Mouse (Mus musculus): ENCODE results near the gene Wfikkn1.
"Not testable (repeated sequence)": the region's sequence is repeated elsewhere in the genome, so short reads cannot be mapped to it uniquely, and the experiment has no call there.

Gene Wfikkn1

DNA sequence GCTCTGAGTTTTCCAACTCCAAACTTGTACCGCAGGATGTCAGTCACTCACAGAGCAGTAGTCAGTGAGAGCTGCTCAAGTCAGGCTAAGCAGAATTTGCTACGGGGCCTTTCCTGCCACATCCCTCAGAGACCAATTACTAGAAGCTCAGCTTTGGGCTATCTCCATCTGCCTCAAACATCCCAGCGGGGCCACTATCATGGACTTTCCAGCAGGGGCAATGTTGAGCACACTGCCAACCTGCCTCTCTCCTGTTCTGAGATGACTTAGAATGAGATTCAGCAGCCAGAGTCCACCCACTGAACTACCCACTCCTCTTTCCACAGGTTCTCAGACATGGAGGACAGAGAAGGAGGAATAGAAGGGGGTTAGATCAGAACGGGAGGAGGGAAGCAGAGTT, 5.0 kb upstream of the Wfikkn1 start:
- DNase-seq (ENCODE audit: low read depth in 1 of 2, low spot score in 2 of 2) = no peak

DNA sequence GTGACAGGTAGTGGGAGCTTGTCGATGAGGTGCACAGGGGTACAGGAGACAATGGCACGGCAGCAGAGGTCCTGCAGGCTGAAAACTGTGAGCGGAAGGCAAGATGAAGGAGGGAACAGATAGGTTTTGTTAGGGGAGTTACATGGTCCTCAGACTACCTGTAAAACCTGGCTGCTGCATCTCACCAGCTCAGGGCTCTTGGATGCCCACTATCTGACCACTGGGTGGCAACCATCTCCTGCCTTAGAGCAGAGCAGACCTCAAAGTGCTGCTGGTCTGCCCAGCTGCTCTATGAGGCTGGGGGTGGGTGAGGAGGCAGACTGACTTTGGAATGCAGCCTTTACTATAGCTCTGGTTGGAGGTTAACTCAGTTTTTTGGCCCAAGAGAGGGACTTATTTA, 3.2 kb upstream of the Wfikkn1 start:
- no peak for DNase-seq (ENCODE audit: low read depth in 1 of 2, low spot score in 2 of 2)

DNA sequence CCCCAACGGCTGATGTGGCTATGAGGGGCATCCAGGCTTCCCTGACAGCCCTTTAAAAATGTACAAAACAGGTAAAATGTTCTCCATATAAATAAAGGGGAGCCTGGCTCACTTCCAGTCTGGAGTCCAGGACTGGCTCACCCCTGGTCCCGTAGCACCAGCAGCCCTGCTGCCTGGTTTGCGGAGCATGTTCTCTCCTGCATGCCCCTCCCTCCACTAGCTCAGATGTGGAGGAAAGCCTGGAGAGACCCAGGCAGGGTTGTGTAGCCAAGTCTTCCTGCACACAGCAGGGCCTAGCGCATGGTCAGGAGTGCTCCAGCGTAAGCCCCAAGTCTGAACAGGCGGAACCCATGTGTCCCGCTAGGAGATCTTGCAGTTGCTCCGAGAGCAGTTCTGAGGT, 2.6 kb upstream of the Wfikkn1 start:
- no peak for DNase-seq (ENCODE audit: low read depth in 1 of 2, low spot score in 2 of 2)

DNA sequence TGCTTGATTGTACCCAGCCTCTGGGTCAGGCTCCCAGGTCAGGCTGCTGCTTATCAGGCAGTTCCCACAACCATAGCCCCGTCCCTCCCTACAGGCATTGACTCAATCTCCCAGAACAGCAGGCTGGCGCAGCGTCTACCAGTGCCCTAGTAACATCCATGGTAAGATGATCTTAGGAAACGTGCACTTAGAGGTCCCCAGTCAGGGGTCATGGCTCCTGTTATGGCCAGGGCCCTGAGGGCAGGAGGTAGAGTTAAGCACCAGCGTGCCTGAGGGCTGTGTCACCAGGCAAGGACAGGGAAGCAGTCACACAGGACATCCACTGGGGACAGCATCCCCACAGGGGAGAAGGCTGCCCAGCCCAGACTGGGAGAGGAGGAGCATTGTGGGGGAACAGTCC, 1.6 kb upstream of the Wfikkn1 start:
- no peak for DNase-seq (ENCODE audit: low read depth in 1 of 2, low spot score in 2 of 2)

DNA sequence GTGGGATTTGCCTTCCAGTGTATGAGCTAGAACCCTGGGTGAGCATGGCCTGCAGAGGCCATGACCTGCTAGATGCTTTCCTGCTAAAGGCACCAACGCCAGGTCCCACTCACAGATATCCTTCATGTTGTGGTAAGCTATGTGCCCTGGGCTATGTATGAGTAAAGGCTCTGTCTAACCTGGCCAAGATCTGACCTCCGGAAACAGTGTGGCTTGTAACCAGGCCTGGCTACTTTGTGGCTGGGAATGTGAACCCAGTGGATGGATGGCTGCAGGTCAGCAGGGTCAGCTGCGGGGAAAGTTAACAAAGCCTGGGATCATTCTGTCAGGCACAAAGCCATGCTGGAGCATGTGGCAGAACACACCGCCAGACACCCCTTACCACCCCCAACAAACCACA, 1.0 kb upstream of the Wfikkn1 start:
- DNase-seq (ENCODE audit: low read depth in 1 of 2, low spot score in 2 of 2) = no peak

DNA sequence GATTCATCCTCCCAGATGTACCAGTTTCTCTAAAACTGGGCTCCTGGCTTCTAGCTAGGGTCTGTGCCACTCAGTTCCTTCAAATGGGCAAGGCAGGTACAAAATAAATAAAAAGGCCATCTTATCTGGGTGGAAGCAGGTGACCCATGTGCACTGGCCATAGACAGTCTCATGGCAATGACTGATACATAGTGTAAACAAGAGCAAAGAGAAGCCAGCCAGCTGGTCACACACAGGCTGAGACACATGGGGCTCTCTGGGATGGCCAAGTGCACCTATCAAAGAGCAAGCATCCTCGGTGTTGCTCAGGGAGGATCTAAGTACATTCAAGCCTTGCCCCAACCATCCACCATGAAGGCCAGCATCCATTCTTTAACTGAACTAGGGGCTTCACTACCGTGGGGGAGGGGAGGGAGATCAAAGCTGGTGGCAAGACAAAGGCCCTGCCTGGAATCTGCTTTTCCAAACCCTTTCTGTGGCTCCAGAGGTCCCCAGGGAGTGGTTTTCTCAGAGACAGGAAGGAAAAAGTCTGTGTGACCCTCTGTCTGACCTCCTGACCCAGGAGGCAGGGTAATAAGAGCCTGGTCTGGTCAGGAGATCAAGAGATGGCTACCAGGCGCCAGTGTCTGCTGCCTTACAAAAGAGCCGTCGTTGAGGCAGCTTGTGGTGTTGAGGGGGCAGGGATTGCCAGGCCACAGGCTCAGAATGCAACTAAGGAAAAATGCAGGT, 419 bp upstream of the Wfikkn1 start:
- DNase-seq (ENCODE audit: low read depth in 1 of 2, low spot score in 2 of 2) = no peak

DNA sequence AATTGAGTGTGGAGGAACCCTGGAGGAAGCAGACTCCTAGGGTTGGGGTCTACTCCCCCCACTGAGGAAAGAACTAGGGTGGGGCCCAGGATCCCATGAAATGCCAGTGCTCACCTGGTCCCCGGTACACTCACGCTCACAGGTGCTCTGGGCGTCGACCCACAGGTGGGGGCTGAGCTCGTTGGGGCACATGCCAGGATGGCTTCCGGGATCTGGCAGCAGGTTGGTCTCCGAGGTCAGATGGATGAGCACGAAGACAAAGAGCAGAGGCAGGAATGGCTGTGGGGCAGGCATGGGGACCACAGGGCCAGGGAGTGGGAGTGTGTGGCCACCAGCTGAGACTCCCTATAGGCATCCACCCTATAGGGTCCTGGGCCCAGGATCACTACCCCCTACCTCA, 908 bp downstream of the Wfikkn1 start:
- no peak for DNase-seq (ENCODE audit: low read depth in 1 of 2, low spot score in 2 of 2)

DNA sequence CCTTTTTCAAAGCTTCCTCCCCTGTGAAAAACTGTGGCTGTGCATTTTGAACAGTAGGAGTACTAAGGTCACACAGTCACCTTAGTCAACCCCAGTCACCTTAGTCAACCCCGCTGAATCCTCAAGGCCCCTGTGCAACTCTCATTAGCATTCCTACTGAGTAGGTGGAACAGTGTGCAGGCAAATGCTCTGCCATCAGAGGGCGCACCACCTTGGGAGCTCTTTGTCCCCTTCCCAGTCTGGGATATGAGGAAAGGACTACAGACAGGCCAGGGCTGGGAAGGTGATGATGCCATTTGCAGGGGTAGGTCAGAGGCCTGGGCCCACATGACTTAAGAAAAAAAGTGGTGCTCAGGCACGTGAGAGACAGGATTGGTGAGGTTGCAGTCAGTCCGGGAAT, 1.4 kb downstream of the Wfikkn1 start:
- DNase-seq (ENCODE audit: low read depth in 1 of 2, low spot score in 2 of 2) = no peak

DNA sequence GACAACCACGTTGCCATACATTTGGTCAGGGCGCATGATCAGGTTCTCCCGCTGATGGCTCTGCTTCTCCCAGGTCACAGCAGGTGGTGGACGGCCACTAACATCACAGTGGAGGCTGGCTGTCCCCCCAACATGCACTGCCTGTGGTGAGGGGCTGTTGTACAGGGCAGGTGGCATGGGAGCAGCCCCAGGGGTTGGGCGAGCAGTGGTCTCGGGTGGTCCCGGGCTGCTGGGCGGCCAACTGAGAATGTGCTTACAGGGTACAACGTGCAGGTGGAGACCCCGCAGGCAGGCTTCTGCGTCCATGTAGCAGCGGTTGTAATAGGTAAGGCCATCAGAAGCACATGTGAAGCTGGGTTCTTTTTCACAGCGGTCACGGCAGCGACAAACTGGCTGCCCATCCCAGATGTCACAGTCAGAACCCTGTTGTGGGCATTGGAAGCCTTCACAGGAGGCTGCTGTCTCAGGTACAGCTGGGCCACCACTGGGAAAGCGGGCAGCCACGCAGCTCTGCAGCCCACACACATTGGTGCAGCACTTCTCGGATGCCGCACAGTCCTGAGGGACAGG, 2.0 kb downstream of the Wfikkn1 start:
- DNase-seq (ENCODE audit: low read depth in 1 of 2, low spot score in 2 of 2) = no peak

DNA sequence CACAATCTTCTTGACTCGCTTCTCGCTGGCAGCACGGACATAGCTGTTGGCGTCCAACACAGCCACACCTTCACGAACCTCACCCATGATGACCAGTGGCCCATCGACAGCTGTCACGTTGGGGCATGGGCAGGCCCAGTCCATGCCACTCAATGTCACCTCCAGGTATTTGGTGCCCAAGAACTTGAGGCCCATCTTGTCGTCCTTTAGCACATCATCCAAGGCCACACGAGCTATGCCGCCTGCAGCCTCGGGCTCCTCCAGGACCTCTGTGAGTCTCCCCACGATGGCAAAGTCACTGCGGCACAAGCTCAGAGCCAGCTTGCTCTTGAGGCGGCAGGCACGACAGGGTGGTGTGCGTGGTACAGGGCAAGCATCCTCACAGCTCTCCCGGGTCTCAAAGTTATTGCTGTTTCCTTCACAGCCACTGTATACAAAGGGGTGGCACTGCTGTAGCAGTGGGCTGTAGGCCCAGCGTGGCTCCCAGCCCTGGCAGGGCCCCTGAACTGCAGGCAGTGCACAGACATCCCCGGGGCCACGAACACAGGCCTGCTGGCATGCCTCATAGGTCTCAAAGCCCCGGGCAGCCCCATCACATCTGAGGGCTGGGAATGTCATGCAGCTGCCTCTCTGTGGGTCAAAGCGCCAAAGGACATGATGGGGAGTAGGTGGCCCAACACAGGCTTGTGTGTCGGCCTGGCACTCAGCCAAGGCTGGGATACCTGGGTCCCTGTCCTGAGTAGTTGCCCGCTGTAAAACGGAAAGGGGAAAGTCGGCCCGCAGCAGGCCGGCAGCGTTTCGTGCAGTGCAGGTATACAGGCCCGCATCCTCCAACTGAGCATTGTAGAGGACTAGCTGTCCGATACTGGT, 2.7 kb downstream of the Wfikkn1 start:
- DNase-seq (ENCODE audit: low read depth in 1 of 2, low spot score in 2 of 2) = no peak

DNA sequence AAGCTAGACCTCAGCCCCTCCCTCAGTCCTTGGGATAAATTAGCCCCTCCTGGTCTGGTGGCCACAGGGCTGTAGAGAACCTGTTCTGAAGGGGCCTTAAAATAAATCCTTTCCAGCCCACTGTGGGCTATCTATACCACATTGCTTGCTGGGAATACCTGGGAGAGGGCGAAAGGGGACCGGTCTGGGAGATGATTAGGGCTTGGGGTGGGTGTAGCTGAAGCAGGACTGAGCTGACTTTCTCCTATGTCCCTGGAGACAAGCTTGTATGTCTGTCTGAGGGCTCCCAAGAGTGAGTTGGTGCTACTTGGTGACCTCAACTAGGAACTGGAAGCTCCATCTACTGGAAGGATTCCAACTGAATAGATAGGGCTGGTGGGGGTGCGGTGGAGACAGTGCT, 3.6 kb downstream of the Wfikkn1 start:
- no peak for DNase-seq (ENCODE audit: low read depth in 1 of 2, low spot score in 2 of 2)

DNA sequence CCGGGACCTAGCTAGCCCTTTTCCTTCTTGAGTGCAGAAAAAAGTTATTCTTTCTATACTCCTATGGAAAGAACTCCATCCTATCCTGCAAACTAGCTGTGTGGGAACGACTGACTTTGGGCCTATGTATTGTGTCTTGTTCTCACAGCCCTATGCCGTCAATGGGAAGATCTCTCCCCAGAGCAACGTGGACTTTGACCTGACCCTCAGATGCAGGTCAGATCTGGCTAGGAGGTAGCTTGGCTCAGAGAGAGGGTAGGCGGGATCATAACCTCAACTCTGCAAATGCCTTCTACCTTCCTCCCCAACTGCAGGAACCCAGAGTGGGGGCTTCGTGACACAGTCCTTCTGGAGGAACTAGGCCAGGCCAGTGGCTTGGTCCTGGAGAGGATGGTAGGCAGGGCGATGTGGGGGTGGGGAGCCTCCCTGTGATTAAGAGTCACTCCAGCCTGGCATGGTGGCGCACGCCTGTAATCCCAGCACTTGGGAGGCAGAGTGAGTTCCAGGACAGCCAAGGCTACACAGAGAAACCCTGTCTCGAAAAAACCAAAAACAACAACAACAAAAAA, 4.2 kb downstream of the Wfikkn1 start:
- DNase-seq (ENCODE audit: low read depth in 1 of 2, low spot score in 2 of 2) = no peak

DNA sequence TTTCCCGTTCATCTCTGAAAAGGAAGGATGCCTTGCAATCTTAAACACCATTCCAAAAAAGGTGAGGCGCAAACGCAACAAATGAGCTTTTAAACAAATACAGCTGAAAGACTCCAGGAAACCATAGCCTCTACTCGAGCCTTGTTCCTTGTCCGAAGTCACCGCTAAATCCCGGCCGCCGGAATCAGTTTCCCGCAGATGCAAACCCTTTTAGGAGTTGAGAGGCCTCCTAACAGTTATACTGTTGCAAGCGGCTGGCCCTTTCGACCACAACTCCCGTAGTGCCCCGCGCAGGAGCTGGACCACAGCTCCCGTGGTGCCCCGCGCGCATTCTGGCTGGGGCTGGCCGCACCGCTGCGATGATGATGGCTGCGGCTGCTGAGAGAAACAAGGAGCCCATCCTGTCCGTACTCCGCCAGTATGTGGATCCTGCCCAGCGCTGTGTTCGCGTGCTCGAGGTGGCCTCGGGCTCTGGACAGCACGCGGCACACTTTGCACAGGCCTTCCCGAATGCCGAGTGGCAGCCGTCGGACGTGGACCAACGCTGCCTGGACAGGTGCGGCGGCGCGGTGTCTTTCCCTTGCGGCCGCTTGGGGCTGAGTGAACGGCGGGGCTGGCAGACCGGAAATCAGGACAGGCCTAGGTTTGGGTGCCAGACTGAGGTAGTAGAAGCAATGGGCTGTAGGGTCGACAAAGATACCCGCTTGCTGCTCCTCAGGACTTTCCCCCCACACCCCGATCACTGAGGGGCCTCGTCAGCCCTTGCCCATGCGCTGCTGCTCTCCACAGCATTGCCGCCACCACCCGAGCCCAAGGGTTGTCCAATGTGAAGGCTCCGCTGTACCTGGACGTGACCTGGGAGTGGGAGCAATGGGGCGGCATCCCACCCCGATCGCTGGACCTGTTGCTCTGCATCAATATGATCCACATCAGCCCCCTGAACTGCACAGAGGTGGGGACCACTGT, 5.2 kb downstream of the Wfikkn1 start:
- DNase-seq (ENCODE audit: low read depth in 1 of 2, low spot score in 2 of 2) = peak; percentile 42 to 69

DNA sequence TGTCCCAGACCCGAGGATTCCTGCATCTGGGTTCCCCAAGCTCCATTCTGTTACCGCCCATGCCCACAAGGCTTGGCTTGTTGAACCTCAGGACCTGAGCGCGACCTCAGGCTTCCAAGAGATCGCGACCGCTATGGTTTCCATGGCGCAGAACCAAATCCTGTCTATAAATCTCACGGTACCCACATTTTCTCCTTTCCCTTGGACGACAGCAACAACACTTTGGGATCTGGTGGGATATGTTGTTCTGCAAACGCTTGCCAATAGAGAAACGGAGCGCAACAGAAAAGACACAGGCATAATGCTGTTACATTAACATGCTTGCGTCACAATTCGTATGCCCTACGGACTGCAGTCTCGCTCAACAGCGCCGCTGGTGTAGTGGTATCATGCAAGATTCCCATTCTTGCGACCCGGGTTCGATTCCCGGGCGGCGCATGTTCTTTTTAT, 5.9 kb downstream of the Wfikkn1 start, which contains the start of gene Mettl26:
TSS of gene Mettl26 (plus strand) at position 354 of the 450 bp plus-strand sequence.
- peak; percentile 79 to 92 for DNase-seq (ENCODE audit: low read depth in 1 of 2, low spot score in 2 of 2)

DNA sequence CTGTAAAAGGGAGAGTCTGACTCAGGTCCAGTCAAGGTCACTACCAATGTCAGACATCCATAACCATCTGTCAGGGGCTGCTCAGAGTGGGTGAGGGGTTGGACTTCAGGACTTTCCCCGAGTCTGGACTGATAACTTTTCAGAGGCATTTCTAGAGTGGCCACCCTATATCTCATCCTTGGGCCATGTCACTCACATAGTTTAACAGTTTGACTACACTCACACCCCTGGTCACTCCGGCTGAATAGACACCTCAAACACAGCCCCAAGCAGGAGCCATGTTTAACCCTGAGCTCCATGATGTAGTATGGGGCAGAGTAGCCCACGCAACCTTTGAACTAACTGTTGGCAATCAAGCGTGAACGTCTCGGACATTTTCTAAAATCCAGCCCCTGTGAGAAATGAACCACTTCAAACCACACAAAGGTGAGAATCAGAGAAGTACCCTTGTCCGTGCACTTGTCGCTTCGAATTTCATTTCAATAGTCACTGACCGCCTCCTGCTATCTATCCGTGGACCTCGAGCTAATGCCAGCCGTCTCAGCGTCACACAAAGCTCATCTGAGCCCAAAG, 6.4 kb downstream of the Wfikkn1 start:
- DNase-seq (ENCODE audit: low read depth in 1 of 2, low spot score in 2 of 2) = no peak

DNA sequence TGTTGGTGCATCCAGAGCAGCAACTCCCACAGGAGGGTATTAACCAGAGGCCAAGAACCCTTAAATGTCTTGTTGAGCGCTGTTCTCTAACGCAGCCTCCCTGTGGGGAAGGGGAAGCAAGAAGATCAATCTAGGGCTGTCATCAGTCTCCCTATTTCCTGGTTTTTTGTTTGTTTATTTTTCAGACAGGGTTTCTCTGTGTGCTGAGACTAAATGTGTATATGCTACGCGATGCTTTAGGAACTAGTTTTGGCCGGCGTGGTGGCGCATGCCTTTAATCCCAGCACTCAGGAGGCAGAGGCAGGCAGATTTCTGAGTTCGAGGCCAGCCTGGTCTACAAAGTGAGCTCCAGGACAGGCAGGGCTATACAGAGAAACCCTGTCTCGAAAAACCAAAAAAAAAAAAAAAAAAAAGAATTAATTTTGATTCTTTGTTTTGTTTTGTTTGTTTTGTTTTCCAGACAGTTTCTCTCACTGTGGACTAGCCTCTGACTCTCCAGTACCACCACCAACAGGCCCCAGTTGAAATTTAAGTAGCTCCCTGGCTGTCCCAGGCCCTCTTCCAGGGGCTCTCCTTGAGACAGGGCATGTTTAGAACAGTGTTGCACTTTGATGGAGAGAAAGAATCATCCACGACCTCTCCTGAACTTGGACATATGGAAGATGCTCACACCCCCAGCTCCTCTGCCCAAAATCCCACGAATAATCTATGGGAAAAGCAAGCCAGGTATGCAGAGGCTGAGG, 7.1 kb downstream of the Wfikkn1 start:
- no peak for DNase-seq (ENCODE audit: low read depth in 1 of 2, low spot score in 2 of 2)

DNA sequence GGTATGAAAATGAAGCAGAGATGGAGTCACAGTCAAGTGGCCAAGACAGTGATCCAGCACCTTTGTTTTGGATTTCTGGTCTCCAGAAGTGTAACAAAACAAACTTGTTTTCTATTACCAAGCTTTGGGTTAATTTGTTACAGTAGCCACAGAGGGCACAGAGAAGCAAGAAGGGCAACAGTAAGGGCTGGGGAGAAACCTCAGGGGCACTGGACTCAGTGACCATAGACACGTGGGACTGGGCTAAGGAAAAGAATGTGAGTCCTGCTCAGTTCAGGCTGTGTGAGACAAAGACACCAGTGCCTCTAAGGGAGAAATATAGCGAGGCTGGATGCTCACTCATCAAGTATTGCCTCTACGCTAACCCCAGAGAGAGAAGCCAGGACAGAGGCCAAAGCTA, 8.0 kb downstream of the Wfikkn1 start:
- DNase-seq (ENCODE audit: low read depth in 1 of 2, low spot score in 2 of 2) = no peak

DNA sequence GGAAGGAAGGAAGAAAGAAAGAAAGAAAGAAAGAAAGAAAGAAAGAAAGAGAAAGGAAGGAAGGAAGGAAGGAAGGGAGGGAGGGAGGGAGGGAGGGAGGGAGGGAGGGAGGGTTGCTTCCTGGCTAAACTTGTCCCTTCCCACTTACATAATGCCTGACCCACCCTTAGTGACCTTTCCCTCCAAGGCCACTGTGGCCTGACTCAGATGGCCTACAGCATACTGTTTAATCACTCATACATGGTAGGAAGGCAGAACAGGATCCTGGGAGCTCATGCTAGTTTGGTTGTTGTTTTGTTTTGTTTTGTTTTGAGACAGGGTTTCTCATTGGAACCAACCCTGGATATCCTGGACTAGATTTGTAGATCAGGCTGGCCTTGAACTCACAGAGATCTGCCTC, 9.1 kb downstream of the Wfikkn1 start:
- DNase-seq (ENCODE audit: low read depth in 1 of 2, low spot score in 2 of 2) = not testable (repeated sequence)

DNA sequence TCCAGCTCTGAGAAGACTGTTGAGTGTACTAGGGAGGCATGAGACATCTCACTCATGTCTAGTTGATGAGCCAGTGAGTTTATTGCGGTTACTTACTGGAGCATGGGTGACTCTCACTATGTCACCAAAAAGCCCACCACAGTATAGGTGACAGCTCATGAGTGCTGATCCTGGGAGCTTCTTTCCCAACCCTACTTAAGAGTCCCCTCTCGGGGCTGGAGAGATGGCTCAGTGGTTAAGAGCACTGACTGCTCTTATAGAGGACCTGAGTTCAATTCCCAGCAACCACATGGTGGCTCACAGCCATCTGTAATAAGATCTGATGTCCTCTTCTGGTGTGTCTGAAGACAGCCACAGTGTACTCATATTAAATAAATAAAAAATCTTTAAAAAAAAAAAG, 10.7 kb downstream of the Wfikkn1 start:
- no peak for DNase-seq (ENCODE audit: low read depth in 1 of 2, low spot score in 2 of 2)

DNA sequence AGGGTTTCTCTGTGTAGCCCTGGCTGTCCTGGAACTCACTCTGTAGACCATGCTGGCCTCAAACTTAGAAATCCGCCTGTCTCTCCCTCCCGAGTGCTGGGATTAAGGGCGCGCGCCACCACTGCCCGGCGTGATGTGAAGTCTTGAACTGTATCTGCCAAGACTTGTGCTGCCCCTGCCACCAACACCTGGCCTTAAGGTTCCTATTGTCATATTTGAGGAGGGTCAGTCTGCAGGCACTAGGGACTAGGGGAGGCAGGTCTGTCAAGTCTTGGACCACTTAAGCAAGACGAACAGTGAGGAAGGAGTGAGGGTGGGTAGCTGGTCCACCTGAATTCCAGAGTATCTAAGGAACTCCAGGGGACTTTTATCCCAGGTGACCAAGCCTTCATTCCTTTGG, 11.2 kb downstream of the Wfikkn1 start:
- no peak for DNase-seq (ENCODE audit: low read depth in 1 of 2, low spot score in 2 of 2)

Data from monocyte, adult 2 months (primary cell).